In the genomic region with DNA sequence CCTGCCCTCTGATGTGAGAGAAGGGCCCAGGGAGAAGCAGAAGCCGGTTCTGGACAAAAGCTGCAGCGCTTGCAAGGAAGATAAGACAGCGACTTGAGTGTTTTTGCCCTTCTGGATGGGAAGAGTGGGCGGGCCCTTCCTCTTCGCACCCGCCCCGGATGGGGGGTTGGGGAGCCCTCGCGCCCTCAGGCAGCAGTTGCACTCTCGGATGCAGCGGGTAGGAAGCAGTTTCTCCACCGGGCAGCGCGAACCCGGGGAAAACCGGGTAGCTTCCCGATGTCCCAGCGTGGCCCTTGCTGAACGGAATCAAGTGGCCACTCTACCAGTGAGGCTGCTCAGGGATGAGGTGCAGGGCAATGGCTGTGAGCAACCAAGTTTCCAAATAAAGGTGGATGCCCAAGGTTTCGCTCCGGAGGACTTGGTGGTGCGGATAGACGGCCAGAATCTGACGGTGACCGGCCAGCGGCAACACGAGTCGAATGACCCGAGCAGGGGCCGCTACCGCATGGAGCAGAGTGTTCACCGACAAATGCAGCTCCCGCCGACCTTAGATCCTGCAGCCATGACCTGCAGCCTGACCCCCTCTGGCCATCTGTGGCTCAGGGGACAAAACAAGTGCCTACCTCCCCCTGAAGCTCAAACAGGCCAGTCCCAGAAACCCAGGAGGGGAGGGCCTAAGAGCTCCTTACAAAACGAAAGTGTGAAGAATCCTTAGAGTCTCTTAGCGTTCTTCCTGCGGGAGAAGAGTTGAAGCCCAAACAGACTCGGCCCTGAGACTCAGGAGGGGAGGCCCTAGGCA, we compare ENCODE assay signal across 8 mouse cellular contexts. TPM values are rescaled to one million over a fixed set of nuclear protein-coding genes. Genes with fewer than 3 reads are reported as not detected.
DNase-seq lines count a peak whose midpoint lies in the region; ATAC-seq and TF ChIP-seq lines count a peak whose summit lies in the region.

TSS of gene Hspb9 (plus strand) at position 116 of the 799 bp plus-strand sequence.

- peak within 1 kb of the TSS; percentile 85 to 94 for H3K4me3 ChIP-seq in ES-E14 (ENCODE audit: insufficient read depth in 1 of 2, low read depth in 1 of 2, low read length in 2 of 2, poor library complexity in 1 of 2, severe bottlenecking in 1 of 2)
- peak within 1 kb of the TSS; percentile 13 for H3K4me3 ChIP-seq in forebrain, embryonic 12.5 days (replicated peaks)
- peak within 1 kb of the TSS; percentile 97 for H3K4me3 ChIP-seq in limb, embryonic 10.5 days

- H3K9ac ChIP-seq in ES-E14 (ENCODE audit: insufficient read depth, low read depth, low read length, poor library complexity, severe bottlenecking) = peak within 1 kb of the TSS; percentile 72
- H3K9ac ChIP-seq in forebrain, embryonic 12.5 days = peak within 1 kb of the TSS; percentile 53

- peak; percentile 73 for DNase-seq in ES-E14 (ENCODE audit: low read depth, low spot score)
- DNase-seq in adrenal gland, postnatal 10 days = peak; percentile 83
- peak; percentile 74 for DNase-seq in limb, embryonic 10.5 days (ENCODE audit: low spot score)
- peak; percentile 45 for DNase-seq in right cerebral cortex, postnatal 4 days
- no peak for DNase-seq in layer of hippocampus, adult 8-10 months (ENCODE audit: low spot score in 2 of 2)

- H3K36me3 ChIP-seq in ES-E14 (ENCODE audit: control insufficient read depth, insufficient read depth, low read length, poor library complexity, severe bottlenecking) = peaks cover 39% of the 10 kb centered on the region
- peaks cover 52% of the 10 kb centered on the region for H3K36me3 ChIP-seq in forebrain, embryonic 12.5 days (replicated peaks)
- H3K36me3 ChIP-seq in limb, embryonic 10.5 days = peaks cover 67% of the 10 kb centered on the region

- H3K9me3 ChIP-seq in ES-E14 (ENCODE audit: control insufficient read depth, insufficient read depth, low read depth, low read length) = no peaks in the 10 kb centered on the region
- H3K9me3 ChIP-seq in forebrain, embryonic 12.5 days = no peaks in the 10 kb centered on the region
- no peaks in the 10 kb centered on the region for H3K9me3 ChIP-seq in limb, embryonic 10.5 days (replicated peaks)

- 4% methylated on average over 38 of the region's 38 CpGs for WGBS in forebrain, embryonic 12.5 days
- 2% methylated on average over 38 of the region's 38 CpGs for WGBS in limb, embryonic 10.5 days

- in situ Hi-C loops in ES-E14 (cut with MboI; ENCODE audit: low sequenced_read_pairs in 2 of 2, unreplicated experiment in 2 of 2) = no loop called here

- no peaks in the 10 kb centered on the region; the same call in 1 of the 2 replicates for H3K27me3 ChIP-seq in forebrain, embryonic 12.5 days
- no peaks in the 10 kb centered on the region for H3K27me3 ChIP-seq in limb, embryonic 10.5 days (ENCODE audit: low read depth, poor library complexity, severe bottlenecking)

- H3K27ac ChIP-seq in ES-E14 (ENCODE audit: insufficient read depth, low read depth, low read length, poor library complexity, severe bottlenecking) = peak within 1 kb of the TSS; percentile 84
- 0 out of 2 replicates have a peak within 1 kb of the TSS, but pooled peaks have one; percentile 36 for H3K27ac ChIP-seq in forebrain, embryonic 12.5 days
- H3K27ac ChIP-seq in limb, embryonic 10.5 days = peak within 1 kb of the TSS; percentile 99

- H3K4me2 ChIP-seq in forebrain, embryonic 12.5 days = peak within 1 kb of the TSS; percentile 64

- no peak for ATAC-seq in forebrain, embryonic 12.5 days (ENCODE audit: low FRiP score)
- peak; percentile 57 to 66 for ATAC-seq in hematopoietic stem cell, adult 5-6 weeks (replicated peaks in 1 of 2; ENCODE audit: insufficient read depth in 1 of 2, low FRiP score in 2 of 2, low TSS enrichment in 1 of 2, low read depth in 1 of 2, poor library complexity in 2 of 2, severe bottlenecking in 2 of 2)
- peak; percentile 79 for ATAC-seq in megakaryocyte-erythroid progenitor cell, adult 5-6 weeks (replicated peaks; ENCODE audit: low FRiP score, low TSS enrichment, poor library complexity, severe bottlenecking)

- H3K4me1 ChIP-seq in ES-E14 (ENCODE audit: control insufficient read depth in 2 of 2, insufficient read depth in 2 of 2, low read length in 2 of 2, poor library complexity in 1 of 2) = peaks cover 2 to 16% of the 10 kb centered on the region in 2 experiments; a peak in 3 of 4 replicates
- peaks cover 27% of the 10 kb centered on the region for H3K4me1 ChIP-seq in forebrain, embryonic 12.5 days
- peaks cover 51% of the 10 kb centered on the region for H3K4me1 ChIP-seq in limb, embryonic 10.5 days

TF ChIP-seq in ES-E14, 5 proteins besides CTCF, POLR2A, EP300 and RAD21:
- no peak for TF ChIP-seq ZNF384 (IDR thresholded peaks at IDR 0.05; ENCODE audit: low read depth, low read length)
- no peak for TF ChIP-seq CHD2 (IDR thresholded peaks at IDR 0.05; ENCODE audit: low read depth, low read length)
- TF ChIP-seq HCFC1 (IDR thresholded peaks at IDR 0.05; ENCODE audit: borderline replicate concordance, insufficient read depth, low read length) = no peak; the same call in 1 of the 2 replicates
- TF ChIP-seq MAFK (IDR thresholded peaks at IDR 0.05; ENCODE audit: insufficient read depth, low read depth, low read length) = no peak
- no peak for TF ChIP-seq ZC3H11A (IDR thresholded peaks at IDR 0.05; ENCODE audit: borderline replicate concordance, low read depth, low read length)

RNA-seq across cellular contexts. Expression of gene Hspb9, which starts in this region (rescaled TPM):
- 0.49 and 1.6 TPM in 2 replicates for total RNA-seq in ES-E14 (2012; rRNA removed)
- under 1 TPM in 1 of 2 experiments, not detected in 1; 0.64 TPM for total RNA-seq in adrenal gland, postnatal 10 days (2021)
- 0.52 TPM in 1 of 2 replicates, not detected in the other for polyA plus RNA-seq in forebrain, embryonic 12.5 days (2016; fragmentation: Nextera tagmentation; extraction: Ambion mirVana)
- total RNA-seq in hematopoietic stem cell, adult 5-6 weeks (2017) = not detected in 2 replicates
- polyA plus RNA-seq in limb, embryonic 10.5 days (2016; fragmentation: Nextera tagmentation; extraction: Ambion mirVana) = 0.31 and 0.56 TPM in 2 replicates
- not detected in 2 replicates for total RNA-seq in megakaryocyte-erythroid progenitor cell, adult 5-6 weeks (2014; fragmentation: Nextera tagmentation)
- total RNA-seq in megakaryocyte-erythroid progenitor cell, adult 5-6 weeks (2017) = not detected in 2 replicates
- total RNA-seq in layer of hippocampus, adult 8-10 months (2022) = not detected

Comparison
In these comparisons a context has a peak if more than half of its experiments do, and no peak if none do; other contexts are left out.
1. Peak in DNase-seq in adrenal gland, postnatal 10 days; RNA of the gene not detected or under 1 TPM.
2. Peak in ATAC-seq in hematopoietic stem cell, adult 5-6 weeks; RNA of the gene not detected or under 1 TPM.
3. Peak in DNase-seq, H3K4me3 ChIP-seq and H3K27ac ChIP-seq in limb, embryonic 10.5 days; RNA of the gene not detected or under 1 TPM.
4. Peak in ATAC-seq in megakaryocyte-erythroid progenitor cell, adult 5-6 weeks; RNA of the gene not detected or under 1 TPM.
5. DNase-seq: peak in ES-E14 (single experiment) and right cerebral cortex, postnatal 4 days (single experiment); none in layer of hippocampus, adult 8-10 months (0 of 2).
6. H3K27ac ChIP-seq: peak in every context shown above with its lines; median percentile 99 in limb, embryonic 10.5 days; 84 in ES-E14; 36 in forebrain, embryonic 12.5 days.
7. H3K4me3 ChIP-seq: peak in every context shown above with its lines; median percentile 97 in limb, embryonic 10.5 days; 90 in ES-E14; 13 in forebrain, embryonic 12.5 days.